Mouse (Mus musculus) forebrain, embryonic 14.5 days (tissue): ENCODE data around the gene H2-Aa. TPM values are rescaled to one million over a fixed set of nuclear protein-coding genes. Genes with fewer than 3 reads are reported as not detected.

Experiments used
- ATAC-seq: fragments of 200-750 bp; cut with Nextera tagmentation; 2 replicates; pipeline ENCODE4 v1.8.0; 2017; ENCODE audit warnings: mild to moderate bottlenecking, moderate library complexity
- DNase-seq: peaks from one replicate; pipeline ENCODE4 v3.0.0-alpha.2; 2015; ENCODE audit warnings: low spot score
- H3K27ac ChIP-seq: fragments of 300-500 bp; sonication (generic); 2 replicates; pipeline ENCODE4 v1.5.1; 2014; ENCODE audit warnings: low read depth, mild to moderate bottlenecking, control low read depth, low read length, moderate library complexity
- H3K27me3 ChIP-seq: fragments of 300-500 bp; sonication (generic); replicated peaks from 2 replicates; pipeline ENCODE4 v1.6.1; 2014; ENCODE audit warnings: low read length, control low read depth, mixed read lengths; ENCODE audit not compliant: control insufficient read depth, insufficient read depth
- H3K36me3 ChIP-seq: fragments of 300-500 bp; sonication (generic); 2 replicates; pipeline ENCODE4 v1.6.1; 2014; ENCODE audit warnings: low read length, control low read depth; ENCODE audit not compliant: control insufficient read depth, insufficient read depth
- H3K4me1 ChIP-seq: fragments of 300-500 bp; sonication (generic); 2 replicates; pipeline ENCODE4 v1.6.1; 2014; ENCODE audit warnings: antibody characterized with exemption, low read length, control low read depth; ENCODE audit not compliant: control insufficient read depth, insufficient read depth
- H3K4me2 ChIP-seq: fragments of 300-500 bp; sonication (generic); 2 replicates; pipeline ENCODE4 v1.6.1; 2014; ENCODE audit warnings: mild to moderate bottlenecking, control low read depth, low read length
- H3K4me3 ChIP-seq: fragments of 300-500 bp; sonication (generic); 2 replicates; pipeline ENCODE4 v1.5.1; 2014; ENCODE audit warnings: low read depth, low read length, control low read depth
- H3K9ac ChIP-seq: fragments of 300-500 bp; sonication (generic); 2 replicates; pipeline ENCODE4 v1.6.1; 2014; ENCODE audit warnings: mild to moderate bottlenecking, low read length, control low read depth, moderate library complexity
- H3K9me3 ChIP-seq: fragments of 300-500 bp; sonication (generic); replicated peaks from 2 replicates; pipeline ENCODE4 v1.6.1; 2016; ENCODE audit warnings: low read length, control low read depth, mixed read lengths; ENCODE audit not compliant: control insufficient read depth
- WGBS: fragments of 180-500 bp; shearing (Covaris S2); extraction: QIAGEN DNeasy Blood & Tissue Kit; methylation state at CpG from one replicate; pipeline ENCODE4 v1.1.7; 2014; 5-methylcytosine and 5-hydroxymethylcytosine counted together
- polyA plus RNA-seq: library from polyadenylated mRNA; unstranded; fragments of >200 nt; fragmentation: Nextera tagmentation; extraction: Ambion mirVana; gene quantifications from 2 replicates; pipeline ENCODE4 v1.2.1, GENCODE M21; 2014

H2-Aa gene
- polyA plus RNA-seq, 1 experiment from 2014 or later, result 0.25 TPM

- WGBS, result 33% methylated on average over 4 of the region's 4 CpGs
- Histone ChIP-seq H3K9ac (no peak overlapping the region), H3K27me3 (no peaks in the 10 kb centered on the region), H3K4me1 (no peaks in the 10 kb centered on the region), H3K9me3 (no peaks in the 10 kb centered on the region), H3K36me3 (no peaks in the 10 kb centered on the region), H3K4me2 (no peak overlapping the region), H3K4me3 (no peak overlapping the region), H3K27ac (no peak overlapping the region)
- DNase-seq, result peak; percentile 76
- no peak for ATAC-seq
Measured at GRCm38 (mm10) chr17:34304751-34305150, 17.1 kb upstream of the H2-Aa start.

- ATAC-seq, result no peak
- Histone ChIP-seq H3K36me3 (no peaks in the 10 kb centered on the region), H3K4me1 (no peaks in the 10 kb centered on the region), H3K4me3 (no peak overlapping the region), H3K27me3 (no peaks in the 10 kb centered on the region), H3K4me2 (no peak overlapping the region), H3K27ac (no peak overlapping the region), H3K9me3 (no peaks in the 10 kb centered on the region), H3K9ac (no peak overlapping the region)
- DNase-seq, result no peak
- WGBS, result 92% methylated on average over 2 of the region's 2 CpGs
Measured at GRCm38 (mm10) chr17:34303789-34304188, 16.2 kb upstream of the H2-Aa start.

- no peak for ATAC-seq
- H3K4me3 ChIP-seq, result no peak overlapping the region
- H3K9ac ChIP-seq, result no peak overlapping the region
- WGBS, result 83% methylated on average over 4 of the region's 4 CpGs
- DNase-seq, result no peak
- H3K4me1 ChIP-seq, result no peaks in the 10 kb centered on the region
- H3K4me2 ChIP-seq, result no peak overlapping the region
- H3K27me3 ChIP-seq, result no peaks in the 10 kb centered on the region
- H3K9me3 ChIP-seq, result no peaks in the 10 kb centered on the region
- H3K36me3 ChIP-seq, result no peaks in the 10 kb centered on the region
- no peak overlapping the region for H3K27ac ChIP-seq
Measured at GRCm38 (mm10) chr17:34301670-34302190, 14.1 kb upstream of the H2-Aa start.

- H3K9ac ChIP-seq, result no peak overlapping the region
- no peak overlapping the region for H3K4me3 ChIP-seq
- DNase-seq, result no peak
- H3K27ac ChIP-seq, result no peak overlapping the region
- H3K9me3 ChIP-seq, result no peaks in the 10 kb centered on the region
- ATAC-seq, result no peak
- H3K27me3 ChIP-seq, result no peaks in the 10 kb centered on the region
- H3K4me2 ChIP-seq, result no peak overlapping the region
- WGBS, result 79% methylated on average over 23 of the region's 23 CpGs
- H3K4me1 ChIP-seq, result no peaks in the 10 kb centered on the region
- no peaks in the 10 kb centered on the region for H3K36me3 ChIP-seq
Measured at GRCm38 (mm10) chr17:34300691-34301566, 13.3 kb upstream of the H2-Aa start.

- no peaks in the 10 kb centered on the region for H3K4me1 ChIP-seq
- DNase-seq, result no peak
- no peaks in the 10 kb centered on the region for H3K27me3 ChIP-seq
- ATAC-seq, result no peak
- no peak overlapping the region for H3K9ac ChIP-seq
- H3K27ac ChIP-seq, result no peak overlapping the region
- no peak overlapping the region for H3K4me2 ChIP-seq
- no peaks in the 10 kb centered on the region for H3K36me3 ChIP-seq
- H3K9me3 ChIP-seq, result no peaks in the 10 kb centered on the region
- H3K4me3 ChIP-seq, result no peak overlapping the region
- WGBS, result 87% methylated on average over 8 of the region's 8 CpGs
Measured at GRCm38 (mm10) chr17:34300071-34300470, 12.4 kb upstream of the H2-Aa start.

- ATAC-seq (no peak), DNase-seq (peak; percentile 14)
- 62% methylated on average over 3 of the region's 3 CpGs for WGBS
Measured at GRCm38 (mm10) chr17:34299356-34299755, 11.7 kb upstream of the H2-Aa start.

GRCm38 (mm10) chr17:34295891-34296794 is 8.5 kb upstream of the H2-Aa start:
- H3K36me3 ChIP-seq, result no peaks in the 10 kb centered on the region
- peak overlapping the region; percentile 48 for H3K4me2 ChIP-seq
- ATAC-seq (peak; percentile 90), DNase-seq (peak; percentile 92)
- H3K4me3 ChIP-seq, result peak overlapping the region; percentile 29
- no peaks in the 10 kb centered on the region for H3K27me3 ChIP-seq
- WGBS, result 18% methylated on average over 23 of the region's 23 CpGs
- H3K4me1 ChIP-seq, result no peaks in the 10 kb centered on the region
- no peaks in the 10 kb centered on the region for H3K9me3 ChIP-seq
- H3K9ac ChIP-seq, result peak overlapping the region; percentile 54
- no peak overlapping the region for H3K27ac ChIP-seq

More at GRCm38 (mm10) chr17:34299356-34299755, 11.7 kb upstream of the H2-Aa start:
- Histone ChIP-seq H3K27ac (no peak overlapping the region), H3K4me1 (no peaks in the 10 kb centered on the region), H3K36me3 (no peaks in the 10 kb centered on the region), H3K27me3 (no peaks in the 10 kb centered on the region), H3K4me3 (no peak overlapping the region), H3K4me2 (no peak overlapping the region), H3K9ac (no peak overlapping the region), H3K9me3 (no peaks in the 10 kb centered on the region)

- ATAC-seq (no peak), DNase-seq (no peak)
- no peaks in the 10 kb centered on the region for H3K9me3 ChIP-seq
- no peaks in the 10 kb centered on the region for H3K36me3 ChIP-seq
- H3K9ac ChIP-seq, result no peak overlapping the region
- no peak overlapping the region for H3K27ac ChIP-seq
- H3K27me3 ChIP-seq, result no peaks in the 10 kb centered on the region
- no peaks in the 10 kb centered on the region for H3K4me1 ChIP-seq
- H3K4me2 ChIP-seq, result no peak overlapping the region
- H3K4me3 ChIP-seq, result no peak overlapping the region
Measured at GRCm38 (mm10) chr17:34295307-34295706, 7.7 kb upstream of the H2-Aa start.
